Mouse (Mus musculus) liver, adult 2 months (tissue): ENCODE results near the gene Cdx4.

Experiments
- CTCF ChIP-seq: fragments of 200-500 bp; IDR thresholded peaks from 2 replicates; pipeline ENCODE4 v1.5.1; 2011; ENCODE audit warnings: low read depth, low read length, control low read depth
- POLR2A ChIP-seq: fragments of 200-500 bp; IDR thresholded peaks from 2 replicates; pipeline ENCODE4 v1.6.1; 2011; ENCODE audit warnings: low read length, control low read depth; ENCODE audit not compliant: insufficient read depth; ENCODE audit errors: extremely low read depth

DNA sequence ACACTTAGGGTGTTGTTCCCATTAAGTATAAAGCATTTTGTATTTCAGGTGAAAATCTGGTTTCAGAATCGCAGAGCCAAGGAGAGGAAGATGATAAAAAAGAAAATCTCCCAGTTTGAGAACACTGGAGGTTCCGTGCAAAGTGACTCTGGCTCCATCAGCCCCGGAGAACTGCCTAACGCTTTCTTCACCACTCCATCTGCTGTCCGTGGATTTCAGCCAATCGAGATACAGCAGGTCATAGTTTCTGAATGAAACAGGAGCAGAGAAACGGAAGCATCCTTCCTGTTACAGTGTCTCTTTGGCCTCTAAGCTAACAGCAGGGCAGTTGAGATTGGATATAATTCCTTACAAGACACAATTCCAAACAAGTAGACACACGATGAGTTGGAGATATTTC is 8.2 kb downstream of the Cdx4 start:
- TF ChIP-seq CTCF, result no peak
- TF ChIP-seq POLR2A, result no peak
